Comparison of ENCODE assay signal across 12 mouse cellular contexts in the genomic region with DNA sequence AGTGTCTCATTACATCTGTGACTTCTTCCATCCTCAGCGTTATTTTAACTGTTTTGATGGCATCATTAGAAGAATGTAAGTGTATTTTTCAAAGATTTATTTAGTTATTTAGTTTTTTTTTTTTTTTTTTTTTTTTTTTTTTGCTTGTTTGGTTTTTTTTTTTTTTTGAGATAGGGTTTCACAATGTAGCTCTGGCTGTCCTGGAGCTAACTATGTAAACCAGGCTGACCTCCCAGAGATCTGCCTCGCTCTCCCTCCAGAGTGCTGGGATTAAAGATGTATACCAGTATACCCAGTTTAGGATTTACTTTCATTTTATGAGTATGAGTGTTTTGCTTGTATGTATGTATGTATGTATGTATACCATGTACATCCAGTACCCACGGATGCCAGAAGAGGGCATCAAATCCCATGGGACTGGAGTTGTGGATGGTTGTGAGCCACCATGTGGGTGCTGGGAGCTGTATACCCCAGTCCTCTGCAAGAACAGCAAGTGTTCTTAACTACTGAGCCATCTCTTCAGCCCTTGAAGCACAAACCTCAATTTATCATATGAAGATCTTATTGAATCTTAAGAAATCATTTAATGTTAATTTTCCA. TPM values are rescaled to one million over a fixed set of nuclear protein-coding genes. Genes with fewer than 3 reads are reported as not detected.
DNase-seq lines count a peak whose midpoint lies in the region; ATAC-seq and TF ChIP-seq lines count a peak whose summit lies in the region.
"Had no signal": no experiment of that assay in that cellular context is flagged by ENCODE, and none has a peak within 500 bp of the region (broad histone marks: within the 10 kb centered on the region; RNA-seq: fewer than 3 reads in every experiment).

No protein-coding gene starts in this region.

- no peak for DNase-seq in forebrain, embryonic 14.5 days (ENCODE audit: low spot score)
- DNase-seq in lung, embryonic 14.5 days, result peak; percentile 9
- no peak for DNase-seq in lung, adult 18-20 months
- DNase-seq in R1 (ENCODE audit: low read depth, low spot score), result peak; percentile 71
- DNase-seq in liver, postnatal 0 days, result no peak
- no peak for DNase-seq in T-cell, adult 2 months (ENCODE audit: low spot score)
- DNase-seq: adrenal gland, postnatal 14 days; cerebellum, adult 9-11 months; kidney, postnatal 14 days; right cerebral cortex, postnatal 14 days had no signal

- peaks cover 12% of the 10 kb centered on the region for H3K4me1 ChIP-seq in forebrain, embryonic 14.5 days (ENCODE audit: control insufficient read depth, insufficient read depth, low read length)
- H3K4me1 ChIP-seq in forebrain, embryonic 16.5 days (replicated peaks; ENCODE audit: control insufficient read depth, insufficient read depth, low read length), result peaks cover 16% of the 10 kb centered on the region
- H3K4me1 ChIP-seq in lung, embryonic 14.5 days (ENCODE audit: insufficient read depth), result peaks cover 10% of the 10 kb centered on the region
- peaks cover 14% of the 10 kb centered on the region for H3K4me1 ChIP-seq in liver, postnatal 0 days (ENCODE audit: insufficient read depth)
- peaks cover 30% of the 10 kb centered on the region for H3K4me1 ChIP-seq in neural tube, embryonic 15.5 days

- WGBS in forebrain, embryonic 14.5 days, result 96% methylated on average over 3 of the region's 3 CpGs
- 96% methylated on average over 3 of the region's 3 CpGs for WGBS in forebrain, embryonic 16.5 days
- WGBS in lung, embryonic 14.5 days, result 91% methylated on average over 3 of the region's 3 CpGs
- 83% methylated on average over 3 of the region's 3 CpGs for WGBS in liver, postnatal 0 days (ENCODE audit: insufficient replicate concordance)
- WGBS in neural tube, embryonic 15.5 days, result 89% methylated on average over 3 of the region's 3 CpGs

- H3K27ac ChIP-seq in forebrain, embryonic 14.5 days (ENCODE audit: low read depth, low read length), result no peak overlapping the region
- H3K27ac ChIP-seq in forebrain, embryonic 16.5 days (ENCODE audit: low read length), result no peak overlapping the region
- no peak overlapping the region for H3K27ac ChIP-seq in lung, embryonic 14.5 days (ENCODE audit: low read depth)
- H3K27ac ChIP-seq in liver, postnatal 0 days (ENCODE audit: low read depth), result no peak overlapping the region
- H3K27ac ChIP-seq in neural tube, embryonic 15.5 days (replicated peaks), result no peak overlapping the region

- H3K27me3 ChIP-seq in forebrain, embryonic 14.5 days (replicated peaks; ENCODE audit: control insufficient read depth, insufficient read depth, low read length), result no peaks in the 10 kb centered on the region
- no peaks in the 10 kb centered on the region for H3K27me3 ChIP-seq in forebrain, embryonic 16.5 days (replicated peaks; ENCODE audit: control insufficient read depth, insufficient read depth, low read length)
- H3K27me3 ChIP-seq in lung, embryonic 14.5 days (ENCODE audit: insufficient read depth, low read length), result no peaks in the 10 kb centered on the region
- no peaks in the 10 kb centered on the region for H3K27me3 ChIP-seq in liver, postnatal 0 days (ENCODE audit: insufficient read depth, low read length)
- H3K27me3 ChIP-seq in neural tube, embryonic 15.5 days (replicated peaks), result no peaks in the 10 kb centered on the region

- no peak for ATAC-seq in forebrain, embryonic 14.5 days
- ATAC-seq in forebrain, embryonic 16.5 days, result no peak
- ATAC-seq in lung, embryonic 14.5 days (ENCODE audit: insufficient read depth), result no peak
- ATAC-seq in liver, postnatal 0 days, result no peak
- ATAC-seq in neural tube, embryonic 15.5 days (ENCODE audit: low FRiP score), result no peak

- H3K9ac ChIP-seq in forebrain, embryonic 14.5 days (ENCODE audit: low read length), result no peak overlapping the region
- no peak overlapping the region for H3K9ac ChIP-seq in forebrain, embryonic 16.5 days (replicated peaks; ENCODE audit: low read depth, low read length)
- H3K9ac ChIP-seq in lung, embryonic 14.5 days, result no peak overlapping the region
- no peak overlapping the region for H3K9ac ChIP-seq in liver, postnatal 0 days (replicated peaks)
- H3K9ac ChIP-seq in neural tube, embryonic 15.5 days (replicated peaks), result no peak overlapping the region

- H3K9me3 ChIP-seq in forebrain, embryonic 14.5 days (replicated peaks; ENCODE audit: control insufficient read depth, low read length), result no peaks in the 10 kb centered on the region
- H3K9me3 ChIP-seq in forebrain, embryonic 16.5 days (ENCODE audit: control insufficient read depth, low read length), result no peaks in the 10 kb centered on the region
- H3K9me3 ChIP-seq in lung, embryonic 14.5 days (ENCODE audit: low read depth, low read length), result no peaks in the 10 kb centered on the region
- no peaks in the 10 kb centered on the region for H3K9me3 ChIP-seq in liver, postnatal 0 days (ENCODE audit: low read length)
- H3K9me3 ChIP-seq in neural tube, embryonic 15.5 days (replicated peaks), result no peaks in the 10 kb centered on the region

- H3K4me2 ChIP-seq in forebrain, embryonic 14.5 days (ENCODE audit: low read length), result no peak overlapping the region
- no peak overlapping the region for H3K4me2 ChIP-seq in forebrain, embryonic 16.5 days (ENCODE audit: low read length)
- H3K4me2 ChIP-seq in lung, embryonic 14.5 days, result peak overlapping the region; percentile 87
- H3K4me2 ChIP-seq in liver, postnatal 0 days (ENCODE audit: low read depth, low read length), result peak overlapping the region; percentile 96
- H3K4me2 ChIP-seq in neural tube, embryonic 15.5 days, result no peak overlapping the region

- 0 out of 2 replicates have a peak, but pooled peaks have one; percentile 14 for TF ChIP-seq CTCF in lung, embryonic 14.5 days (IDR thresholded peaks at IDR 0.05; ENCODE audit: low read depth)
- peak; percentile 41 for TF ChIP-seq CTCF in liver, postnatal 0 days (IDR thresholded peaks at IDR 0.05; ENCODE audit: low read depth)

- 0 out of 2 replicates have a peak overlapping the region, but pooled peaks have one; percentile 90 for H3K4me3 ChIP-seq in forebrain, embryonic 14.5 days (ENCODE audit: low read depth, low read length)
- no peak overlapping the region for H3K4me3 ChIP-seq in forebrain, embryonic 16.5 days (replicated peaks; ENCODE audit: low read length)
- H3K4me3 ChIP-seq in lung, embryonic 14.5 days (ENCODE audit: low read depth, low read length), result no peak overlapping the region
- H3K4me3 ChIP-seq in liver, postnatal 0 days (ENCODE audit: low read depth, low read length), result peak overlapping the region; percentile 84
- H3K4me3 ChIP-seq in neural tube, embryonic 15.5 days (replicated peaks), result no peak overlapping the region

- TF ChIP-seq EP300 in liver, postnatal 0 days (IDR thresholded peaks at IDR 0.05; ENCODE audit: low read depth), result no peak

- H3K36me3 ChIP-seq in forebrain, embryonic 14.5 days (ENCODE audit: control insufficient read depth, insufficient read depth, low read length), result peaks cover 35% of the 10 kb centered on the region
- peaks cover 16% of the 10 kb centered on the region for H3K36me3 ChIP-seq in forebrain, embryonic 16.5 days (ENCODE audit: control insufficient read depth, insufficient read depth)
- H3K36me3 ChIP-seq in lung, embryonic 14.5 days (ENCODE audit: insufficient read depth), result peaks cover 40% of the 10 kb centered on the region
- peaks cover 42% of the 10 kb centered on the region for H3K36me3 ChIP-seq in liver, postnatal 0 days (replicated peaks; ENCODE audit: insufficient read depth, low read length)
- H3K36me3 ChIP-seq in neural tube, embryonic 15.5 days, result peaks cover 24% of the 10 kb centered on the region

RNA-seq across cellular contexts. Expression of gene Mob1a, which starts 1.9 kb away (rescaled TPM):
- polyA plus RNA-seq in forebrain, embryonic 14.5 days (2014; fragmentation: Nextera tagmentation; extraction: Ambion mirVana), result 34.5 and 37.6 TPM in 2 replicates
- 30.2 and 36.6 TPM in 2 replicates for polyA plus RNA-seq in forebrain, embryonic 16.5 days (2015; fragmentation: Nextera tagmentation; extraction: Ambion mirVana)
- polyA plus RNA-seq in lung, embryonic 14.5 days (2014; fragmentation: Nextera tagmentation; extraction: Ambion mirVana), result 93.1 and 93.6 TPM in 2 replicates
- 17.2 and 20.9 TPM in 2 replicates for polyA plus RNA-seq in liver, postnatal 0 days (2015; fragmentation: Nextera tagmentation; extraction: Ambion mirVana)
- 20.2 and 31.3 TPM in 2 replicates for polyA plus RNA-seq in neural tube, embryonic 15.5 days (2015; fragmentation: Nextera tagmentation; extraction: Ambion mirVana)

RNA-seq across cellular contexts. Expression of gene Mthfd2, which starts 2.0 kb away (rescaled TPM):
- polyA plus RNA-seq in forebrain, embryonic 14.5 days (2014; fragmentation: Nextera tagmentation; extraction: Ambion mirVana), result 25.3 and 27.2 TPM in 2 replicates
- polyA plus RNA-seq in forebrain, embryonic 16.5 days (2015; fragmentation: Nextera tagmentation; extraction: Ambion mirVana), result 22.3 and 28.6 TPM in 2 replicates
- 41.6 and 47.3 TPM in 2 replicates for polyA plus RNA-seq in lung, embryonic 14.5 days (2014; fragmentation: Nextera tagmentation; extraction: Ambion mirVana)
- polyA plus RNA-seq in liver, postnatal 0 days (2015; fragmentation: Nextera tagmentation; extraction: Ambion mirVana), result 16.6 and 20.9 TPM in 2 replicates
- polyA plus RNA-seq in neural tube, embryonic 15.5 days (2015; fragmentation: Nextera tagmentation; extraction: Ambion mirVana), result 30.9 and 34.7 TPM in 2 replicates

RNA-seq across cellular contexts. Expression of gene Bola3, which starts 21.3 kb away (rescaled TPM):
- 66.7 and 93.2 TPM in 2 replicates for polyA plus RNA-seq in forebrain, embryonic 14.5 days (2014; fragmentation: Nextera tagmentation; extraction: Ambion mirVana)
- 48.2 and 49.3 TPM in 2 replicates for polyA plus RNA-seq in forebrain, embryonic 16.5 days (2015; fragmentation: Nextera tagmentation; extraction: Ambion mirVana)
- polyA plus RNA-seq in lung, embryonic 14.5 days (2014; fragmentation: Nextera tagmentation; extraction: Ambion mirVana), result 144 and 151 TPM in 2 replicates
- 277 and 286 TPM in 2 replicates for polyA plus RNA-seq in liver, postnatal 0 days (2015; fragmentation: Nextera tagmentation; extraction: Ambion mirVana)
- 60.1 and 73.0 TPM in 2 replicates for polyA plus RNA-seq in neural tube, embryonic 15.5 days (2015; fragmentation: Nextera tagmentation; extraction: Ambion mirVana)

Comparison
In these comparisons a context has a peak if more than half of its experiments do, and no peak if none do; other contexts are left out.
1. DNase-seq: peak in lung, embryonic 14.5 days (single experiment) and R1 (single experiment); none in forebrain, embryonic 14.5 days (single experiment), lung, adult 18-20 months (0 of 2), liver, postnatal 0 days (single experiment) and T-cell, adult 2 months (single experiment).
2. H3K4me3 ChIP-seq: peak in forebrain, embryonic 14.5 days (single experiment) and liver, postnatal 0 days (single experiment); none in forebrain, embryonic 16.5 days (single experiment), lung, embryonic 14.5 days (single experiment) and neural tube, embryonic 15.5 days (single experiment).
3. H3K4me2 ChIP-seq: peak in lung, embryonic 14.5 days (single experiment) and liver, postnatal 0 days (single experiment); none in forebrain, embryonic 14.5 days (single experiment), forebrain, embryonic 16.5 days (single experiment) and neural tube, embryonic 15.5 days (single experiment).